Mouse (Mus musculus) naive thymus-derived CD4-positive, alpha-beta T cell, adult 2 months (primary cell): ENCODE data around the gene Entr1.

Source experiments
- DNase-seq: peaks from one replicate; pipeline ENCODE4 v3.0.0-alpha.2; 2011; ENCODE audit warnings: low read depth

Gene Entr1

GRCm38 (mm10) chr2:26342609-26343490, 46.3 kb downstream of the Entr1 start:
- no peak for DNase-seq

GRCm38 (mm10) chr2:26342044-26342443, 47.1 kb downstream of the Entr1 start:
- DNase-seq = no peak

- DNase-seq = no peak
Observed at GRCm38 (mm10) chr2:26341510-26341981, 47.6 kb downstream of the Entr1 start.

- DNase-seq = no peak
Observed at GRCm38 (mm10) chr2:26339204-26339551, 49.9 kb downstream of the Entr1 start.

GRCm38 (mm10) chr2:26338302-26339203, 50.6 kb downstream of the Entr1 start:
- DNase-seq = no peak
